Mouse (Mus musculus) splenic B cell, adult 2 months (primary cell): ENCODE measurements around the gene Ssc5d.

Source experiments
- DNase-seq: peaks from one replicate; pipeline ENCODE4 v3.0.0-alpha.2; 2011; ENCODE audit warnings: low read depth, low spot score
- H3K27me3 ChIP-seq: 2 replicates; pipeline ENCODE4 v1.6.1; 2012; ENCODE audit warnings: mild to moderate bottlenecking, low read length, moderate library complexity, mixed read lengths; ENCODE audit not compliant: control insufficient read depth, poor library complexity, insufficient read depth, severe bottlenecking
- H3K36me3 ChIP-seq: 2 replicates; pipeline ENCODE4 v1.6.1; 2012; ENCODE audit warnings: mild to moderate bottlenecking, low read length, moderate library complexity, mixed read lengths; ENCODE audit not compliant: control insufficient read depth, poor library complexity, insufficient read depth, severe bottlenecking

Gene Ssc5d

GRCm38 (mm10) chr7:4950561-4951342 is 25.2 kb downstream of the Ssc5d start:
- Histone ChIP-seq H3K36me3 (no peaks in the 10 kb centered on the region), H3K27me3 (no peaks in the 10 kb centered on the region)
- DNase-seq = no peak

DNA sequence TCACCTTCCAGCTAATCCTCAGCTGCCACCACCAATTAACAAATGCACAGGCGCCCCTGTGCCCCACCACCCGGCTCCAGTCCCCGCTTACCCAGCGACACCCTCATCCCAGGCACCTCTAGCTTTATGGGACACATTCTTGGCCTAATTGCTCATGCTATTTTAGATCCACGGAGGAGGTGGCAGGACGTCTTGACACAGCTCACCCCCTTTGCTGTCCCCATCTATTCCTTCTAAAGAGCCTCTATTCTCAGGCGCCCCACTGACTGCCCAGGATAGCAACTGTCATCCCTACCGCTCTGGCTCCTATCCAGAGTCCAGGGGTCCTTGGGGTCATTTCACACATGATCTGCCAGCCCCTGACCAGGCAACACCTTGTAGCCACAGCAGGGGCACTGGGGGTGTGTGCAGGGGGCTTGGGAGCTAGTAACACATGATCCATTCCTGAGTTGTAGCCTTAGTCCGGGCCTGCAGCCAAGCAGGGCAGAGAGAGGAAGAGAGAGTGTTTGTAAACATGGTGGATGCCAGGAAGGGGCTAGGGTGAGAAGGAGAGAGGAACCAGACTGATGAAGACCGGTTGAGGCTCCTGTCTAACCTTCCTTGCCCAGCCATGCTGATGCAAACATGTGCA is 28.3 kb downstream of the Ssc5d start:
- Histone ChIP-seq H3K27me3 (no peaks in the 10 kb centered on the region), H3K36me3 (no peaks in the 10 kb centered on the region)
- no peak for DNase-seq

- no peaks in the 10 kb centered on the region for H3K36me3 ChIP-seq
- H3K27me3 ChIP-seq = no peaks in the 10 kb centered on the region
- DNase-seq = peak; percentile 16
Observed at GRCm38 (mm10) chr7:4957361-4957760, 31.8 kb downstream of the Ssc5d start.

DNA sequence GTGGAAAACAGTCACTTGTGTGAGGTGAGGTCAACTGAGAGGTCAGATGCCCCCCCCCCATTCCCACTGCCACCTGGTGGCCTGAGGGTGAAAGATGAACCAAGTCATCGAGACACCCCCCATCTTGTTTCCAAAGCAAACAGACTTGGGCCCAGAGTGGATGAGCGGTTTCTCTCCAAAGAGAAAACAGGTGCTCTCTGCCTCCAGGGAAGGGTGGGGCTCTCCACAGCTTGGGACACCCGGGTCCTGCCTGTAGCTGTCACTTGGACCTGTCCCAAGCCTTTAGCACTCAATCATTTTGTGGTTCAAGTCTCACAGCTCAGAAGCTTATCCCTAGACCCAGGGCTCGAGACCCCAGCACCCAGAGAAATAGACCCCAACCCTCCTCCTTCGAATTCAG is 37.9 kb downstream of the Ssc5d start:
- Histone ChIP-seq H3K27me3 (no peaks in the 10 kb centered on the region), H3K36me3 (no peaks in the 10 kb centered on the region)
- DNase-seq = no peak

GRCm38 (mm10) chr7:4964272-4964671 is 38.7 kb downstream of the Ssc5d start, which contains the start of gene Sbk2:
Sbk2 (minus strand) TSS chr7:4964406.
- peak; percentile 81 for DNase-seq
- Histone ChIP-seq H3K27me3 (no peaks in the 10 kb centered on the region), H3K36me3 (no peaks in the 10 kb centered on the region)

GRCm38 (mm10) chr7:4964988-4965387 is 39.4 kb downstream of the Ssc5d start:
- DNase-seq = no peak
- H3K27me3 ChIP-seq = no peaks in the 10 kb centered on the region
- no peaks in the 10 kb centered on the region for H3K36me3 ChIP-seq

DNA sequence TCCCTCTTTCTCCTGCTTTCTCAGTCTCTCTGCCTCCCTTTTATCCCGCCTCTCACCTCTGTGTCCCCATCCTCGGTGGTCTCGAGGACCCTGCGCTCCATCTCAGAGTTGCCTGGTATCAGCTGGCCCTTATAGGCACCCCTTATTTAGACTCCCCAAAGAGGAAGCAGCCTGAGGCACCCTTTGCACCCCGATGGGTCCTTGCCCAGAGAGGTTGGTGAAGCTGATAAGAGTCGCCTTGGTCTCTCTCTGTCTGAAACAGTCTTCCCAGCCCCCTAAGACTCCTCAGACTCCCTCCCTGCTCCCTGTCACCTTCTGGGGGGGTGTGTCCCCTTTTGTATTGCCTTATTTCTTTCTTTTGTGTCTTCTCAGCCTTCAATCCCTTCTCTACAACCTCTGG is 45.5 kb downstream of the Ssc5d start, which contains the start of gene Sbk3:
TSS of gene Sbk3 (minus strand) at position 101 of the 400 bp plus-strand sequence.
- H3K36me3 ChIP-seq = no peaks in the 10 kb centered on the region
- no peak for DNase-seq
- no peaks in the 10 kb centered on the region for H3K27me3 ChIP-seq

- H3K27me3 ChIP-seq = no peaks in the 10 kb centered on the region
- no peaks in the 10 kb centered on the region for H3K36me3 ChIP-seq
- DNase-seq = no peak
Observed at GRCm38 (mm10) chr7:4971710-4972109, 46.1 kb downstream of the Ssc5d start.

- H3K36me3 ChIP-seq = no peaks in the 10 kb centered on the region
- no peaks in the 10 kb centered on the region for H3K27me3 ChIP-seq
- no peak for DNase-seq
Observed at GRCm38 (mm10) chr7:4972321-4973047, 46.9 kb downstream of the Ssc5d start.

DNA sequence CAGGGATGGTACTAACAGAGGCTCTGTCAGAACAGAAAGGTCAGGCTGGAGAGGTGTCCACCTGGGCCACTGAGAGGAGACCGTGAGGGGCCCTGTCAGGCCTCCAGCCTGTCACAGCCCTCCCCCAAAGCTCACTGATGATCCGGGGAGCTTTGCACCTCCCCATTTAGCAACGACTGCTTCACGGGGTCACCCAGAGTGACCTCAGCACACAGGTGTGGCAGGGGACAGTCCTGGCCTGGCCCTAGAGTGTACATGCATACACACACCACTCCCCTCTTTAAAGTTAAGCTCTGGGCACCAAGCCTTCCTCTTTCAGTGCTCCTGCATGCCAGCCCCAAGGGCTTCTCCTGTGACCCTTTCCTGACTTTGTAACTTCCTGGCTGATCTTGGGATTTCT is 49.9 kb downstream of the Ssc5d start:
- no peaks in the 10 kb centered on the region for H3K27me3 ChIP-seq
- no peaks in the 10 kb centered on the region for H3K36me3 ChIP-seq
- DNase-seq = no peak

- no peak for DNase-seq
- Histone ChIP-seq H3K27me3 (no peaks in the 10 kb centered on the region), H3K36me3 (no peaks in the 10 kb centered on the region)
Observed at GRCm38 (mm10) chr7:4976832-4977231, 51.2 kb downstream of the Ssc5d start.

GRCm38 (mm10) chr7:4988250-4988649 is 62.7 kb downstream of the Ssc5d start:
- no peaks in the 10 kb centered on the region; the same call in 1 of the 2 replicates for H3K36me3 ChIP-seq
- no peak for DNase-seq

DNA sequence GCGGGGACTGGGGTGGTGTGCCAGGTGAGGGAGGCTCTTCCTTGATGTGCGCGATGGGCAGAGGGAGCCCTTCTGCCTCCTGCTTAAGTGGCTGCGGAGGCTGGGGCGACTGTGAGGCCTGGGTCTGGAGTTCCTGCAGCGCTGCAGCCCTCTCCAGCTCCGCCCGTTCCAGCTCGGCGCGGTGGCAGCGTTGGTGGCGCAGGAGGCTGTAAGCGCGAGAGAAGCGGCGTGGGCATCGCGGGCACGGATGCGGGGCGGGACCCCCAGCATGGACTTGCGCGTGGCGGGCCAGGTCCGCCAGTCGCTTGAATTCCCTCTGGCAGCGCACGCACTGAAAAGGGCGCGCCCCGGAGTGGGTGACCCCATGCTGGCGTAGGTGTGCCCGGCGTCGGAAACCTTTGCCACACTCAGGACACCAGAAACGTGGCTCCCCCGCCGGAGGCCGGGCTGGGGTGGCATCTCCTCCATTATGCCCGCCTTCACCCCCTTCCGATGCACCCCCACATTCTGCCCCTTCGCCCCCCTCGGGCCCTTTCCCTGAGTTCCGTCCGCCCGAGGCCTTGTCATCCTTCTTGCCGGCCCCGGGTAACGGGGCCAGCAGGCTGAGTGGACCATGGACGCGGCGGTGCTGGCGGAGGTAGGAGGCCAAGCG is 67.9 kb downstream of the Ssc5d start:
- H3K36me3 ChIP-seq = no peaks in the 10 kb centered on the region; the same call in 1 of the 2 replicates
- H3K27me3 ChIP-seq = no peaks in the 10 kb centered on the region

More at GRCm38 (mm10) chr7:4988250-4988649, 62.7 kb downstream of the Ssc5d start:
- H3K27me3 ChIP-seq = no peaks in the 10 kb centered on the region

GRCm38 (mm10) chr7:4993999-4994788 is 68.6 kb downstream of the Ssc5d start:
- Histone ChIP-seq H3K27me3 (no peaks in the 10 kb centered on the region), H3K36me3 (no peaks in the 10 kb centered on the region; the same call in 1 of the 2 replicates)
- DNase-seq = no peak

More for the DNA sequence above, 67.9 kb downstream of the Ssc5d start:
- DNase-seq = no peak
